Mouse (Mus musculus) ES-Bruce4 (cell line): ENCODE measurements at regions not wholly inside any gene's neighbourhood (a gene's known extent, or its start where the extent isn't known, plus 50 kb on each side); places are given as distances from the start of the nearest gene placed in this dataset.

Experiments
- H3K27ac ChIP-seq: 2 replicates; pipeline ENCODE4 v1.5.1; 2012; ENCODE audit warnings: low read length, inconsistent platforms; ENCODE audit not compliant: insufficient read depth
- H3K27me3 ChIP-seq: 2 replicates; pipeline ENCODE4 v1.6.1; 2012; ENCODE audit warnings: mild to moderate bottlenecking, low read length, inconsistent platforms; ENCODE audit not compliant: control insufficient read depth, poor library complexity, insufficient read depth, severe bottlenecking
- H3K36me3 ChIP-seq: 2 replicates; pipeline ENCODE4 v1.6.1; 2012; ENCODE audit warnings: inconsistent platforms, mild to moderate bottlenecking, low read length, moderate library complexity; ENCODE audit not compliant: control insufficient read depth, poor library complexity, insufficient read depth, severe bottlenecking
- H3K4me1 ChIP-seq: one replicate; pipeline ENCODE4 v1.8.1; 2011; ENCODE audit warnings: low read length; ENCODE audit not compliant: control insufficient read depth, insufficient read depth
- H3K4me3 ChIP-seq: 2 replicates; pipeline ENCODE4 v1.5.1; 2011; ENCODE audit warnings: low read depth, mild to moderate bottlenecking, low read length
- H3K9ac ChIP-seq: 2 replicates; pipeline ENCODE4 v1.6.1; 2012; ENCODE audit warnings: low read depth, mild to moderate bottlenecking, inconsistent platforms; ENCODE audit not compliant: poor library complexity, severe bottlenecking
- H3K9me3 ChIP-seq: replicated peaks from 2 replicates; pipeline ENCODE4 v1.6.1; 2012; ENCODE audit warnings: mild to moderate bottlenecking, low read length, inconsistent platforms; ENCODE audit not compliant: control insufficient read depth, poor library complexity, insufficient read depth, severe bottlenecking
- CTCF ChIP-seq: IDR thresholded peaks from one replicate; pipeline ENCODE4 v1.8.1; 2011; ENCODE audit warnings: low read depth, low read length
- EP300 ChIP-seq: IDR thresholded peaks from 2 replicates; pipeline ENCODE4 v1.6.1; 2011; ENCODE audit warnings: low read depth, low read length; ENCODE audit not compliant: insufficient read depth
- POLR2A ChIP-seq: IDR thresholded peaks from one replicate; pipeline ENCODE4 v1.8.1; 2011; ENCODE audit warnings: low read length; ENCODE audit not compliant: insufficient read depth

DNA sequence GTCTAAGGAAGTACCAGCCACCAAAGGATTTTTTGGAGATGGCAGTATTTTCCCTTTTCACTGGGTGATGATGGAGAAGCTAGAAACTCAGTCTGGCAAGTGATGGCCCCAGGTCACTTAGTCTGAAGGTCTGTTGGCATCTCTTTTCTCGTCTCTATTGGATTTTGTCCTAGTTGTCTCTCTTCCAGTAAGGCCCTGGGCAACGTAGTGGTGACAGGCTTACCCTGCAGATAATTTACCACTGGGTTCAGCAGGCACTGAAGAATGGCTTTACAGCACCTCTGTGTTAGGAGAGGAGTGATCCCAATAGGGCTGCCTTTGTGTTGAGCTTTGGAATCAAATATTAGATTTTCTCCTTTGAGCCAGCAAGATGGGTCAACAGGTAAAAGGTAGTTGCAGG is 87.9 kb upstream of the 1110032F04Rik start:
- Histone ChIP-seq H3K36me3 (no peaks in the 10 kb centered on the region), H3K4me3 (no peak overlapping the region), H3K9me3 (no peaks in the 10 kb centered on the region), H3K27me3 (no peaks in the 10 kb centered on the region), H3K9ac (no peak overlapping the region), H3K27ac (no peak overlapping the region), H3K4me1 (no peaks in the 10 kb centered on the region)
- no peak for TF ChIP-seq EP300
- no peak for TF ChIP-seq CTCF
- no peak for TF ChIP-seq POLR2A

DNA sequence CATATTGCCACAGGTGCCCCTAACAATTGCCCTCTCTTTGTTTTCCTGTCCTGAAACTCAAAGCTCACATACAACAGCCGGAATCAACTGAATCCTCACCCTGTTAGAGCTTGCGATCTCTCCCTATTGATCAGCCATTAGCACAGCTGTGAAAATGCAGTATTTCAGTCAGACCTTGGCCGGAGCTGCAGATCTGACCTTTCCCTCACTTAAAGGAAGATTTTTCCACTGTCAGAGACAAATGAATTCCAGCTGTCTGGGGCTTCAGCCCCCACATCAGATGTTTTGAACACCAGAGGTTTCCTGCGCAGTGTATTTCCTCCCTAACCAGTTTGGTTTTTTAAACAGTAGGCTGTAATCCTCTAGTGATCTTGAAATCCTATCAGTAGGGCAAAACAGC is 87.0 kb upstream of the 1110032F04Rik start:
- H3K9me3 ChIP-seq = no peaks in the 10 kb centered on the region
- TF ChIP-seq EP300 = no peak
- TF ChIP-seq CTCF = no peak
- TF ChIP-seq POLR2A = no peak
- no peak overlapping the region for H3K9ac ChIP-seq
- no peaks in the 10 kb centered on the region for H3K4me1 ChIP-seq
- H3K4me3 ChIP-seq = no peak overlapping the region
- H3K27ac ChIP-seq = no peak overlapping the region
- H3K27me3 ChIP-seq = no peaks in the 10 kb centered on the region
- H3K36me3 ChIP-seq = no peaks in the 10 kb centered on the region

DNA sequence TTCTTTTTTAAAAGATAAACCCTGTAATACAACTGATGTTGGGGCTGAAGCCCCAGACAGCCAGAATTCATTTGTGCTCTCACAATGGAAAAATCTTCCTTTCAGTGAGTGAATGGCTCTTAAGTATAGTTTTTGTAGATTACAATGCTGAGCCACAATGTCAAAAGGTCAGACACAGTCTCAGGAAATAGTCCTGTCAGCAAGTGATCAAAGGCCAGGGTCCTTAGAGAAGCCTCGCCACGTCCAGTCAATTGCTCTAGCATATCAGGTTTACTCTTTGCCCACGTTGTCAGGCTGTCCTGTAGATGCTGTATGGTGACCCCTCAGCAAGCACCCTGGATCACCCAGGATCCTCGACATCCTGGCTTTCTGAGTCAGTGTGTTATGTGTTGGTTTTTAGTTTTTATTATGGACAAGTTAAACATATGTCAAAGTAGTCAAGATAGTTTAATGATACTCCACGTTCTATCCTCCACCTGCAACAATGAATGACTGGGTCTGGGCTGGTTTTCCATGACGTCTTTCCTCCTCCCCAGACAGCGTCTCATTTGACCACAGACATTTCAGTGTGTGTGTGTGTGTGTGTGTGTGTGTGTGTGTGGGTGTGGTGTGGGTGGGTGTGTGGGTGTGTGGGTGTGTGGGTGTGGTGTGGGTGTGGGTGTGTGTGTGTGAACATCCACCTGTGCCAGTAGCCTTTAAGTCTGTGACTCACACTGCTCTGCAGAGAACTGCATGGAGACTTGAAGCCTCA is 85.5 kb upstream of the 1110032F04Rik start:
- Histone ChIP-seq H3K36me3 (no peaks in the 10 kb centered on the region), H3K9me3 (no peaks in the 10 kb centered on the region), H3K4me3 (no peak overlapping the region), H3K27me3 (no peaks in the 10 kb centered on the region), H3K27ac (no peak overlapping the region), H3K4me1 (no peaks in the 10 kb centered on the region), H3K9ac (no peak overlapping the region)
- TF ChIP-seq EP300 = no peak
- no peak for TF ChIP-seq CTCF
- TF ChIP-seq POLR2A = no peak

DNA sequence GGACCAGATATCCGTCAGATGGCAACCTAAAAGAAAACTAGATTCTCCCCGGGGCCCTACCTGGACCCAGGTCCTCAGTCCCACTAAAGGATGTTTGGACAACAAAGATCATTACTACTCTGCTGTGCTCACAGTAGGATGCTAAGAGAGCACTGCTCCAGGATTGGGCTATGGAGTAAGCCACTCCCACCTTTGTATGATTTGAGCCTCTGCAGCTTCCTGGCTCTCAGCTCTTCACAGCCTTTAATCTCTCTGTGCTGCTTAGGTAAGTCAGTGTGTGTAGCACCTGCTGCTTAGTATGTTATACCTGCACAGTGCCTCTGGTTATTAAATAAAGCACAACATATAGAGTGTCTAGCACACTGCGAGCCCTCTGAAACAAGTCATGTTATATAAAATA is 82.6 kb upstream of the 1110032F04Rik start:
- H3K4me3 ChIP-seq = no peak overlapping the region
- no peaks in the 10 kb centered on the region for H3K27me3 ChIP-seq
- TF ChIP-seq POLR2A (no peak), EP300 (no peak), CTCF (no peak)
- no peaks in the 10 kb centered on the region for H3K36me3 ChIP-seq
- H3K9me3 ChIP-seq = no peaks in the 10 kb centered on the region
- no peaks in the 10 kb centered on the region for H3K4me1 ChIP-seq
- H3K9ac ChIP-seq = no peak overlapping the region
- no peak overlapping the region for H3K27ac ChIP-seq

DNA sequence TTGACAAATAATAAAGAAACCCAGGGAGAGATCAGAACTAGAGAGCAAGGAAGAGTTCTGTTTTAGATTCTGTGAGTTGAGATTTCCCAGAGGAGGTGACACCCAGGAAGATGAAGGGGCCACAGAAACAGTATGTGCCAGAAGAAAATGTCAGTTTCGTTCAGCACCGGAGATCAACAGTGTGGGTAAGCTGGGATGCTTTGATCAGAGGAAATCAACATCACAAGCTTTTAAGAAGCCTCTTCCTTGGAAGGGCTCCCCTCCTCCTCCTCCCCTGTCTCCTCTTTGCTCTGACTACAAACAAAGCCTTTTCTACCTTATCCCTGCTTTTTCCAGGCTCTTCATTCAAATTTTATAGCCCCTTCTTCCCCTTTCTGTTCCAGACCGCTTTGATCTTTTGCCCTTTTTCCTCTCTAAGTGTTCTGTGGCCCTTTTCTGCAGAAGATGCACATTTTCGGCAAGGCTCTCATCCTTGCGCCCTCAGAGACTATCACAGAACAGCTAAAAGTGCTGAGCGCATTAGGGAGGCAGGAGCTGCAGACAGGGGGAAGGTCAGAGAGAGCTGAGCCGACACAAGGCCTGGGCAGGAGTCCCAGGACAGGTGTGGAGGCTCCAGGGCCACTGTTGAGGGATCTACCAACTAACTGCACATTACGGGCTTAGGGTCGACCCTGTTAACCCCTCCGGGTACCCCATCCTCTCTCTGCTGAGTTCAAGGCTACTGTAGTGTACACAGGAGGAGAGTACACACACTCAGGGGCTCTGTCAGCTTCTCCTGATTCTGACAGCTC is 81.8 kb upstream of the 1110032F04Rik start:
- Histone ChIP-seq H3K9me3 (no peaks in the 10 kb centered on the region), H3K27me3 (no peaks in the 10 kb centered on the region), H3K27ac (no peak overlapping the region), H3K9ac (no peak overlapping the region), H3K4me1 (no peaks in the 10 kb centered on the region), H3K36me3 (no peaks in the 10 kb centered on the region), H3K4me3 (no peak overlapping the region)
- TF ChIP-seq POLR2A (no peak), EP300 (no peak), CTCF (no peak)

DNA sequence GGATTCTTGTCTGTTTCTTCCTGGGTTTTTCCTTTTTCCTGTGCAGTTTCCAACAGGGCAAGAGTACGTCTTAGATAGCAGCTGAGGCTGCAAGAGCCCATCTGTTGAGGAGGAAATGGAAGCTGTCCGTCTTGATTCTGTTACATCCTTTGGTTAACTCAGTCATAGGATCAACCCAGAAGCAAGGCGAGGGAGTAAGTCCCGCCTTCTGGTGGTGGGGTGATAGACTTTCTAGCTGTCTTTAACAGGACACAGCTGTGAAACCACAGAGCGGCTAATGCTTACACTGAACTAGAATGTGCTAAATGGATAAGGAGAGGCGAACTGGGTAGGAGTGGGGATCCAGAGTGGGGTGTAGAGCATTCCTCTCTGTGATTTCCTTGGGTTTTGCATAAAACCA is 79.9 kb upstream of the 1110032F04Rik start:
- Histone ChIP-seq H3K27me3 (no peaks in the 10 kb centered on the region), H3K36me3 (no peaks in the 10 kb centered on the region), H3K27ac (no peak overlapping the region), H3K9ac (no peak overlapping the region), H3K9me3 (no peaks in the 10 kb centered on the region), H3K4me3 (no peak overlapping the region), H3K4me1 (no peaks in the 10 kb centered on the region)
- TF ChIP-seq POLR2A = no peak
- TF ChIP-seq EP300 = no peak
- no peak for TF ChIP-seq CTCF
